Mouse (Mus musculus): Measurements from ENCODE around the gene Oma1. TPM values are rescaled to one million over a fixed set of nuclear protein-coding genes. Genes with fewer than 3 reads are reported as not detected.

Gene Oma1
- polyA plus RNA-seq, 1 experiment from 2014 or later = 18.6 TPM

DNA sequence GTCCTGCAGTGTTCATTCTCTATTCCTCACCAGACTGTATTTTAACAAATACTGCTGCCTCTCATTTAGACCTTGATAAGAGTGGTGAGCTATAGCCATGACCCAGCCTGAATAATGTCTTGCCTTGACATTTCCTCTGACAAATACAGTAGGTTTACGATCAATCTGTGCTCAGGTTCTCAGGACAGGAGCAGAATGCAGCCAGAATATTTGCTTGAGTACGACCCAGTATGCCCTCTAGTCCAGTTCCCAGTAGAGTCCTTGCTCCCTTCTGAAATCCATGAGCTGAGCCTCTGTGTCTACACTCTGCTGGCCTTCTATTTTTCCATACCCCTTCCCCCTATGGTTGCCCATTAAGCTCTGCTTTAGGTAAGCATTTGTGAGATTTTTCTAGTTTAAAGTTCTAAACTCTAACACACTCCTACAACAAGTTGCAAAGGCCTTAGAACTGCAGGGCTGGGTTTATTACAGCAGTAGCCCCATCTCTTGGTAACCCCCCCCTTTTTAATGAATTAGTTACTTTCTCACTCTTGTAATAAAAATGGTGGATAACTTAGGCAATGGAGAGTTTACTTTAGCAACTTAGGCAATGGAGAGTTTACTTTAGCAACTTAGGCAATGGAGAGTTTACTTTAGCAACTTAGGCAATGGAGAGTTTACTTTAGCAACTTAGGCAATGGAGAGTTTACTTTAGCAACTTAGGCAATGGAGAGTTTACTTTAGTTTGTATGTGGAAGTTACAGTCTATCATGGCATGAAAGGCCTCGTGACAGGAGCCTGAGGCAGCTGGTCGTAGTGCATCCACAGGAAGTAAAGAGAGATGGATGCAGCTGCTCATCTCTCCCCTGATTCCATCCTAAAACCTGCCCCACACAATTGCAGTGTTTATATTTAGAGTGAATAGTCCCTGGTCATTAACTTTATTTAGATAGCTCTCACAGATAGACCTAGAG, 72.5 kb downstream of the Oma1 start:
- Histone ChIP-seq H3K4me2 (ENCODE audit: low read length) (no peak overlapping the region), H3K4me1 (replicated peaks; ENCODE audit: control insufficient read depth, insufficient read depth, low read length) (no peaks in the 10 kb centered on the region), H3K36me3 (ENCODE audit: control insufficient read depth, insufficient read depth, low read length) (no peaks in the 10 kb centered on the region), H3K27ac (ENCODE audit: low read depth) (no peak overlapping the region), H3K9ac (ENCODE audit: low read length) (no peak overlapping the region), H3K9me3 (ENCODE audit: control insufficient read depth, low read length) (no peaks in the 10 kb centered on the region), H3K27me3 (replicated peaks; ENCODE audit: control insufficient read depth, insufficient read depth, low read length) (no peaks in the 10 kb centered on the region), H3K4me3 (ENCODE audit: low read depth, low read length) (no peak overlapping the region)
- DNase-seq (ENCODE audit: low spot score) = no peak
- 43% methylated on average over 4 of the region's 4 CpGs for WGBS
- no peak for ATAC-seq (replicated peaks; ENCODE audit: low FRiP score, low TSS enrichment, low read depth)

DNA sequence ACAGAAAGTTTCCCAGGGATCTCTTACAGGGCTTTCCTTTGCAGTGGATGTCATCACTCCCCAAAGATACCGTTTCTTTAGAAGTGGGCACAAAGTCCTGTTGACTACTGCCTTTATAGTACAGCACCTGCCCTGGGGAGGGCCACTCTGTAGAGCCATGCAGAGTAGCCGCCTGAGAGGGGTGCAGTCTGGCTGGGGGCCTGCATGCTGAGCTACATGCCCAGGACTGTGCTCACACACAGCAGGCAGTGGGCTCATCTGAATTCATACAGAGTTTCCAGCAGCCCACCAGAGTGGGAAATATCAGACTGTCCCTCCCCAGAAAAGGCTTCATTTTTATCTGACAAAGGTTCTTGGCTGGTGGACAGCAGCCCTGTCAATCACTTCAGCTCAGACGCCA, 73.7 kb downstream of the Oma1 start:
- 85% methylated on average over 3 of the region's 3 CpGs for WGBS
- Histone ChIP-seq H3K36me3 (ENCODE audit: control insufficient read depth, insufficient read depth, low read length) (no peaks in the 10 kb centered on the region), H3K27me3 (replicated peaks; ENCODE audit: control insufficient read depth, insufficient read depth, low read length) (no peaks in the 10 kb centered on the region), H3K4me1 (replicated peaks; ENCODE audit: control insufficient read depth, insufficient read depth, low read length) (no peaks in the 10 kb centered on the region), H3K4me2 (ENCODE audit: low read length) (no peak overlapping the region), H3K4me3 (ENCODE audit: low read depth, low read length) (no peak overlapping the region), H3K9me3 (ENCODE audit: control insufficient read depth, low read length) (no peaks in the 10 kb centered on the region), H3K27ac (ENCODE audit: low read depth) (no peak overlapping the region), H3K9ac (ENCODE audit: low read length) (no peak overlapping the region)
- ATAC-seq (replicated peaks; ENCODE audit: low FRiP score, low TSS enrichment, low read depth) = no peak
- DNase-seq (ENCODE audit: low spot score) = no peak

DNA sequence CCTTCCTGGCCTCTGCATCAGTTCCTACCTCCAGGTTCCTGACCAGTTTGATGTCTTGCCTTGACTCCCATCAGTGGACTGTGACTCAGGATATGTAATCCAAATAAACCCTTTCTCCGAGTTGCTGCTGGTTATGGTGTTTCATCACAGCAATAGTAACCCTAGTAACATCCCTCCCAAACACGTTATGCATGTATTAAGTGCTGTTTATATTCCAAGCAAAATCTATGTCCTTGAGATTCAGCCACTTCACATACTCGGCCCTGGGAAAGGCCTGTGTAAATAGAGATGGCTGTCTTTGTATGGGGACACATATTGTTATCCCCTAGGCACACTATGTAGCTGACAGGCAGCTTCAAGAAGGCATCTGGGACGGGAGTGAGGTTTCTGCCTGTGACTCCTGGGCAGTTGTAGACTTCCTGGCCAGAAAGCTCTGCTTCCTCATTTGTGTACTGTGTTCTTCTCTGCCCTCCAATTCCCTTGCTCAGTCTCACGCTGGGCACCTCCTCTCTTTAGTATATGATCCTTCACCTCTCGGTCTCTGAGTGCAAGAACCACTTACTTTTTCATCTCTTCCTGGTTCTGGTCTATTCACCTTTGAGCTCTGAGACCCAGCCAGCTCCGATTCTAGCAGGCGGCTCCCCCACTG, 75.0 kb downstream of the Oma1 start:
- H3K4me2 ChIP-seq (ENCODE audit: low read length) = no peak overlapping the region
- ATAC-seq (replicated peaks; ENCODE audit: low FRiP score, low TSS enrichment, low read depth) (no peak), DNase-seq (ENCODE audit: low spot score) (no peak)
- no peaks in the 10 kb centered on the region for H3K9me3 ChIP-seq (ENCODE audit: control insufficient read depth, low read length)
- H3K27me3 ChIP-seq (replicated peaks; ENCODE audit: control insufficient read depth, insufficient read depth, low read length) = no peaks in the 10 kb centered on the region
- H3K4me1 ChIP-seq (replicated peaks; ENCODE audit: control insufficient read depth, insufficient read depth, low read length) = no peaks in the 10 kb centered on the region
- H3K4me3 ChIP-seq (ENCODE audit: low read depth, low read length) = no peak overlapping the region
- no peaks in the 10 kb centered on the region for H3K36me3 ChIP-seq (ENCODE audit: control insufficient read depth, insufficient read depth, low read length)
- H3K9ac ChIP-seq (ENCODE audit: low read length) = no peak overlapping the region
- 63% methylated on average over 8 of the region's 8 CpGs for WGBS
- H3K27ac ChIP-seq (ENCODE audit: low read depth) = no peak overlapping the region

DNA sequence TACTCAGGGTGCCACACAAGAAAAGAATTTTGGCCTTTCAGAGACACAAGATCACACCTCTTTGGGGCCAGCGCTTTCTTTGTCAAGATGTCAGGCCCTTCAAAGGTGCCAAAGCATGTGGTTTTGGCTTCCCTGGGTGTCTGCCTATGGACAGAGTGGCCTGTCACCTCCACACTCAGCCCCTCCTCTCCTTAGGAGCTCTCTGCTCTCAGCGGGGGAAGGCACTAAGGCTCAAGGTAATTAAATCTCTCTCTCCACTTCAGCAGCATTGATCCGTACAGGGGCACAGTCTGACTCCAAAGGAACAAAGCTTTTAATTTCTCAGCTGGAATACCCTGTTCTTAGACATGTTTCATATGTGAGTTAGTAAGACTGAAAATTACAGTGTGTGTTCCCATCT, 76.0 kb downstream of the Oma1 start:
- DNase-seq (ENCODE audit: low spot score) (no peak), ATAC-seq (replicated peaks; ENCODE audit: low FRiP score, low TSS enrichment, low read depth) (no peak)
- no peak overlapping the region for H3K4me2 ChIP-seq (ENCODE audit: low read length)
- H3K27ac ChIP-seq (ENCODE audit: low read depth) = no peak overlapping the region
- no peak overlapping the region for H3K4me3 ChIP-seq (ENCODE audit: low read depth, low read length)
- H3K9me3 ChIP-seq (ENCODE audit: control insufficient read depth, low read length) = no peaks in the 10 kb centered on the region
- H3K9ac ChIP-seq (ENCODE audit: low read length) = no peak overlapping the region
- no peaks in the 10 kb centered on the region for H3K27me3 ChIP-seq (replicated peaks; ENCODE audit: control insufficient read depth, insufficient read depth, low read length)
- no peaks in the 10 kb centered on the region for H3K36me3 ChIP-seq (ENCODE audit: control insufficient read depth, insufficient read depth, low read length)
- H3K4me1 ChIP-seq (replicated peaks; ENCODE audit: control insufficient read depth, insufficient read depth, low read length) = no peaks in the 10 kb centered on the region
- WGBS = 49% methylated on average over 3 of the region's 3 CpGs

DNA sequence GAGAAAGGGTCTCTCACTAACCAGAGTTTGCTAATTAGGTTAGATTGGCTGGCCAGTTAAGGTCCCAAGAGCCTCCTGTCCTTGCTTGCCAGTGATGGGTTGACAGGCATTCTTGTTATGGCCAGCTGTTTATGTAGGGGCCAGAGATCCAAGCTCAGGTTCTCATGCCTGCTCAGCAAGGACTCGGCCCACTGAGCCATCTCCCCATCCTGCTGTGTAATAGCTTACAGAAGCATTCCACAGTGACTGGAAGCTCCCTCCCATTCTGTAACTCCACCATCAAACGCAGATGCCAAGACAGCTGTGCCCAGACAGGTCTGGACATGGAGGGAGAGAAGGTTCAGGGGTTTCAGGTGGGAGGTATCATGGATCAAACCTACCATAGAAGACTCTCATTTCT, 76.9 kb downstream of the Oma1 start:
- H3K9me3 ChIP-seq (ENCODE audit: control insufficient read depth, low read length) = no peaks in the 10 kb centered on the region
- H3K9ac ChIP-seq (ENCODE audit: low read length) = no peak overlapping the region
- no peak overlapping the region for H3K4me2 ChIP-seq (ENCODE audit: low read length)
- H3K4me3 ChIP-seq (ENCODE audit: low read depth, low read length) = no peak overlapping the region
- H3K4me1 ChIP-seq (replicated peaks; ENCODE audit: control insufficient read depth, insufficient read depth, low read length) = no peaks in the 10 kb centered on the region
- no peak for ATAC-seq (replicated peaks; ENCODE audit: low FRiP score, low TSS enrichment, low read depth)
- 57% methylated on average over 2 of the region's 2 CpGs for WGBS
- no peaks in the 10 kb centered on the region for H3K27me3 ChIP-seq (replicated peaks; ENCODE audit: control insufficient read depth, insufficient read depth, low read length)
- H3K27ac ChIP-seq (ENCODE audit: low read depth) = no peak overlapping the region
- no peak for DNase-seq (ENCODE audit: low spot score)
- H3K36me3 ChIP-seq (ENCODE audit: control insufficient read depth, insufficient read depth, low read length) = no peaks in the 10 kb centered on the region

DNA sequence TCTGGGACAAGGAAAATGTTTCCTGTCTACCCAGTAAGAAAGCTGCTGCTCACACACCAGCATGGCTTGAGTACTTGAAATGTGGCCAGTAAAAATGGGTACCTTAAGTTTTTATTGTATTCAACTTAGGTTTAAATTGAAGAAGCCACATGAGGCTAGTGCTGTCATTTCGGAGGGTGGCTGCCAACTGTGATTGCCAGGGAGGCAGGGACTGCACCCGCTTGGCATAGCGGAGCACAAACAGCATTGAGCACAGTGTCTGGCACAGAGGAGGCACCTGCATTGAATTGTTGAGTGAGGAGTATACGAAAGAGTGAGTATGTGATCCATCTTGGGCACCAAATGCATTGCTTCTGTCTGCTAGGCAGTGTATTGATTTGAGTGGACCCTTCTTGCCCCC, 81.5 kb downstream of the Oma1 start:
- ATAC-seq (replicated peaks; ENCODE audit: low FRiP score, low TSS enrichment, low read depth) = no peak
- Histone ChIP-seq H3K27ac (ENCODE audit: low read depth) (no peak overlapping the region), H3K27me3 (replicated peaks; ENCODE audit: control insufficient read depth, insufficient read depth, low read length) (no peaks in the 10 kb centered on the region), H3K36me3 (ENCODE audit: control insufficient read depth, insufficient read depth, low read length) (no peaks in the 10 kb centered on the region), H3K4me2 (ENCODE audit: low read length) (no peak overlapping the region), H3K9me3 (ENCODE audit: control insufficient read depth, low read length) (no peaks in the 10 kb centered on the region), H3K4me1 (replicated peaks; ENCODE audit: control insufficient read depth, insufficient read depth, low read length) (no peaks in the 10 kb centered on the region), H3K4me3 (ENCODE audit: low read depth, low read length) (no peak overlapping the region), H3K9ac (ENCODE audit: low read length) (no peak overlapping the region)
- 88% methylated on average over 4 of the region's 4 CpGs for WGBS
- DNase-seq (ENCODE audit: low spot score) = no peak

DNA sequence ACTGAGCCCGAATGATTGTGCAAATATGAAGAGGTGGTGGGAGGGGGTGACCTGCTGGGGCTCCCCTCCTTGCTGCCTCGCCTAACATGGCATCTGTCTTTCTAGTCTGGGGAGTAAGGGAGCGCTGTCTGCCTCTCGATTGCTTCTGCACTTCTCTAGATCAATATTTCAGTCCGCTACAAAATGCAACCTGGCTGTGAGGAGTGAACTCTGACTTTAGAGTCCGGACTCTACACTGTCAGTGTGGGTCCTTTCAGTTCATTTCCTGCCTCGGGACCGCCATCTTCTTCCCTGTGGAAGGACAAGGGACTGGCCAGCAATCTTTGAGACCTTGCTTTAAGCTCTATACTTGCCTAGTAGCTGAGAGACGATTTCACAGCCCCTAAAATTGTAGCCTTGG, 82.3 kb downstream of the Oma1 start:
- WGBS = 80% methylated on average over 9 of the region's 9 CpGs
- Histone ChIP-seq H3K4me1 (replicated peaks; ENCODE audit: control insufficient read depth, insufficient read depth, low read length) (no peaks in the 10 kb centered on the region), H3K9ac (ENCODE audit: low read length) (no peak overlapping the region), H3K9me3 (ENCODE audit: control insufficient read depth, low read length) (no peaks in the 10 kb centered on the region), H3K36me3 (ENCODE audit: control insufficient read depth, insufficient read depth, low read length) (no peaks in the 10 kb centered on the region), H3K27me3 (replicated peaks; ENCODE audit: control insufficient read depth, insufficient read depth, low read length) (no peaks in the 10 kb centered on the region), H3K27ac (ENCODE audit: low read depth) (no peak overlapping the region), H3K4me3 (ENCODE audit: low read depth, low read length) (no peak overlapping the region), H3K4me2 (ENCODE audit: low read length) (no peak overlapping the region)
- ATAC-seq (replicated peaks; ENCODE audit: low FRiP score, low TSS enrichment, low read depth) (no peak), DNase-seq (ENCODE audit: low spot score) (no peak)

DNA sequence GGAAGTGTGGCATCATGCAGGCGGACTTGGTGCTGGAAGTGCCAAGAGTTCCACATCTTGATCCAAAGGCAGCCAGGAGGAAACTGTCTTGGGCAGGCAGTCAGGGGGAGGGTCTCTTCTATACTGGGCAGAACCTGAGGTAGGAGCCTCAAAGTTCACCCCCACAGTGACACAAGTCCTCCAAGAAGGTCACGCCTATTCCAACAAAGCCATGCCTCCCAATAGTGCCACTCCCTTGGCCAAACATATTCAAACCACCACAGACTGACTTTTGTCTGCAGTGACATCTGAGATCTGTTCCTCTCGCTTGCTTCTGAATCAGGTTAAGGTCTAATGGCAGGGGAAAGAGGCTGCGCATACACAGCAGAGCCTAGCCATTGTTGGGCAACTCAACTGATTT, 83.3 kb downstream of the Oma1 start:
- ATAC-seq (replicated peaks; ENCODE audit: low FRiP score, low TSS enrichment, low read depth) = no peak
- no peaks in the 10 kb centered on the region for H3K36me3 ChIP-seq (ENCODE audit: control insufficient read depth, insufficient read depth, low read length)
- no peak overlapping the region for H3K4me2 ChIP-seq (ENCODE audit: low read length)
- 88% methylated on average over 4 of the region's 4 CpGs for WGBS
- H3K9me3 ChIP-seq (ENCODE audit: control insufficient read depth, low read length) = no peaks in the 10 kb centered on the region
- no peak overlapping the region for H3K4me3 ChIP-seq (ENCODE audit: low read depth, low read length)
- H3K9ac ChIP-seq (ENCODE audit: low read length) = no peak overlapping the region
- no peak for DNase-seq (ENCODE audit: low spot score)
- no peaks in the 10 kb centered on the region for H3K4me1 ChIP-seq (replicated peaks; ENCODE audit: control insufficient read depth, insufficient read depth, low read length)
- H3K27ac ChIP-seq (ENCODE audit: low read depth) = no peak overlapping the region
- H3K27me3 ChIP-seq (replicated peaks; ENCODE audit: control insufficient read depth, insufficient read depth, low read length) = no peaks in the 10 kb centered on the region

DNA sequence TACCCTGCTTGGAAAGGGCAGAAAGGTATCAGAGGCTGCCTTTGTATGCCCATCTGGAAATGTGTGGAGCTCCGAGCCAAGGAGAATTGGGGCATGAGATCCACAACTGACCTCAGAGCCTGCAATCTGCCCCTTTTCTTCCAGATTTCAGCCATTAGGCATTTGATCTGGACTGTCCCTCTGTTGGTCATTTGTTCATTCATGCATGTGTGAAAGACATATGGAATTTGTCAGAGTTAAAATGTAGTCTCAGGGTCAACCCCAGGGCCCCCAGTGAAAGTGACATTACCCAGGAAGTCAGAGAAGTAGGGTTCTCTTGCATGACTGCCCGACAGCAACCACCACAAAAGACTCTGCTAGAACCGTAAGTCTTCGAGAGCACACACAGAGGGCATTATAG, 89.0 kb downstream of the Oma1 start:
- 74% methylated on average over 4 of the region's 4 CpGs for WGBS
- ATAC-seq (replicated peaks; ENCODE audit: low FRiP score, low TSS enrichment, low read depth) (no peak), DNase-seq (ENCODE audit: low spot score) (no peak)
- H3K4me3 ChIP-seq (ENCODE audit: low read depth, low read length) = no peak overlapping the region
- H3K27ac ChIP-seq (ENCODE audit: low read depth) = no peak overlapping the region
- H3K9me3 ChIP-seq (ENCODE audit: control insufficient read depth, low read length) = no peaks in the 10 kb centered on the region
- H3K36me3 ChIP-seq (ENCODE audit: control insufficient read depth, insufficient read depth, low read length) = no peaks in the 10 kb centered on the region
- H3K4me1 ChIP-seq (replicated peaks; ENCODE audit: control insufficient read depth, insufficient read depth, low read length) = no peaks in the 10 kb centered on the region
- no peak overlapping the region for H3K4me2 ChIP-seq (ENCODE audit: low read length)
- H3K27me3 ChIP-seq (replicated peaks; ENCODE audit: control insufficient read depth, insufficient read depth, low read length) = no peaks in the 10 kb centered on the region
- H3K9ac ChIP-seq (ENCODE audit: low read length) = no peak overlapping the region
